Mouse (Mus musculus) lung, postnatal 25 days (tissue): ENCODE data around the gene Tas1r1.
A peak's percentile ranks its signal among the peaks of the same experiment; 100 is the strongest.
"Not testable (repeated sequence)": the region's sequence is repeated elsewhere in the genome, so short reads cannot be mapped to it uniquely, and the experiment has no call there.

Experiments
- DNase-seq: peaks from one replicate; pipeline ENCODE4 v3.0.0; 2022; ENCODE audit warnings: low spot score

Tas1r1 gene

DNA sequence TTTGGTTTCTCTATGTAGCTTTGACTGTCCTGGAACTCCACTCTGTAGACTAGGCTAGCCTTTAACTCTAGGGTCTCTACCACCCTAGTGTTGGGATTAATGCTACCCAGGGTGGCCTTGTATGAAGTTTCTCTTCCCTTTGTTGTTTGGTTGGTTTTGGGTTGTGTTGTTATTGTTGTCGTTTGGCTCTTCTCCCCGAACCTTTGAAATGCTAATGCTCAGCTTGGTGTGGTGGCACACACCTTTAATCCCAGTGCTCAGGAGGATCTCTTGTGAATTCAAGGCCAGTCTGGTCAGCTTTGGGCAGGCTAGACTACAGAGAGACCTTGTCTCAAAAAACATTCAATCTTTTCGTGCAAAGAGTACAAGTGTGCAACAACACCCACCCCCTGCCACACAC lies 4.8 kb upstream of the Tas1r1 start:
- no peak for DNase-seq

DNA sequence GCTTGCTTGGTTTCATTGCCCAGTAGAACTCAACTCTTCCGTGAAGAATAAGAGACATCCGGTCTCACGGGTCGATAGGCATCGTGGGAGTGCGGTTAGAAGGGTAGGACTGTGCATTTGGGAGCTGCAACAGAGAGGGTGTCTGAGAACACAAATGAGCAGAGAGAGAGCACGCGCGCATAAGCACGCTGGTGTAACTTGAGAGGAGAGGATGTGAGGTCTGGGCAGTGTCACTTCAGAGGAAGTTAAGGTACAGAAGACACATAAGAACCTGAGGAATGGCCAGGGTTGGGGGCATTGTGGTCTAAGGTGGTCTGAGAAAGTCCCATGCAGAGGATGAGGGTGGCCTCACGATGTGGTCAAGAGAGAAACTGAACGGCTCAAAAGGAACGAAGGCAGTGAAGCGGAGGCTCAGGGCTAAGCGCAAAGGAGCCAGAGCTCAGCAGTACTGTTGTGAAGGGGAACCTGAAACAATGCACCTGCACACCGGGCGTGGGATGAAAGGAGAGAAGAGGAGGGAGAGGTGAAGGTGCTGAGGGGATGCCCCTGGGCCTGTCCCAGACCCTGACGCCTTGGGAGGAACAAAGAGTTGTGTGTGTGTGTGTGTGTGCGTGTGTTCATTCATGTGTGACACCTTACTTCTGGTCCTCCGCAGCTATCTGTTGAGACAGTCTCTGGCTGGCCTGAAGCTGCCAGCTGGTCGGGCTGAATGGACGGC lies 3.7 kb upstream of the Tas1r1 start:
- DNase-seq = no peak

DNA sequence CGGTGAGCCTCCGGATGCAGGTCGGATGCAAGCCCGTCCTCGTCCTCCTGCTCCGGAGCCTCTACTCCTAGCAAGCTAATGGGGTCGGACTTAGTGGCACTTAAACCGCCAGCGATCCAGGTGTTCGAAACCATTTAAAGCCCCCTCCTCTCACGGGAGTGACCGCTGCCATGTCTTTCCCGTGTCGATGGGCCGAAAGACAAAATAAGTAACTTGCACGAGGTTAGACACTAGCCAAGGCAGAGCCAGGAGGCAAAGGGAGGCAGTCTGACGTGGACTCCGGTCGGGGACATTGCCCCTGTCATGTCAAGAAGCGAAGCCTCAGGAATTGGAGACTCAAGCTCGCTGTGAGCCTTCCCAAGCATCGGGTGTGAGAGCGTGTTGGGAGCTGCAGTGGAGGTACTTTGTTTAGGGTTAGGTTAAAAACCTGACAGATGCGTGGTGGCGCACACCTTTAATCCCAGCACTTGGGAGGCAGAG lies 1.5 kb upstream of the Tas1r1 start:
- no peak for DNase-seq

DNA sequence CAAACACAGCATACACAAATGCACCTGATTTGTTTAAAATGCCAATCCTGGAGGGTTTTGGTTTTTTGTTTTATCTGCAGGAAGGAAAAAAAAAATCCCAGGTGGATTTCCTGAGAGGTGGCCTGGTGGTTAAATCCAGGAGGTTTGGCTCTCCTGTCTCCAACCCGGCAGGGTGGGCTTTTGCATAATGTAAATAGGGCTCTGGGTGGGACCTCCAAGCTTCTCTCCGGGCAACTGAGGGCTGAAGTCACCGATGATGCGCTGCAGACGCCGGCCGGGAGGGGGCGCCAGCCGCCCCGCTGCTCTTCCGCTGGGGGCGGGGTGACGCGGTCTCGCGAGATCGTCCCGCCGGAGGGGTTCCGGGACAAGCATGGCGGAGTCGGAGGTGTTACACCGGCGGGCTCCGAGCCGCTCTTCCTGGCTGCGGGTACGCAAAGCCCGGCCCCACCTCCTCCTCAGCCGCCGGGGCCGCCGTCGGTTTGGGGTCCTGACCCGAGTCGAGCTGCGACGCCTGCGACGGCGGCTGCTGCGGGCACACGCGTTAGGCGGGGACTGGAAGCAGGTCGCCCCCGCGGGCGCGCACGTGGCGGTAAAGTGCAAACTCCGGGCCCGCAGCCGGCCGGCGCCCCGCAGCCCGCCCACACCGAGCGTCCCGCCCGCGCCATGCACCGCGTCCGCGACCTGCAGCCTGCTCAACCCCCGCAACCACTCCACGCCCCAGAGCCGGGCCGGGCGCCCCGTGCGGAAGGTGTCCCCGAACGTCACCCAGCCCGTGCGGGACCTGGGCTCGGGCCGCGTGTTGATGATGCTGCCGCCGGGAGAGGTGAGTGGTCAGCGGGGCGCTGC lies 840 bp upstream of the Tas1r1 start, which contains the start of gene Nol9:
Gene Nol9 (plus strand): TSS at position 337 of the 846 bp plus-strand sequence.
- DNase-seq = peak; percentile 92

DNA sequence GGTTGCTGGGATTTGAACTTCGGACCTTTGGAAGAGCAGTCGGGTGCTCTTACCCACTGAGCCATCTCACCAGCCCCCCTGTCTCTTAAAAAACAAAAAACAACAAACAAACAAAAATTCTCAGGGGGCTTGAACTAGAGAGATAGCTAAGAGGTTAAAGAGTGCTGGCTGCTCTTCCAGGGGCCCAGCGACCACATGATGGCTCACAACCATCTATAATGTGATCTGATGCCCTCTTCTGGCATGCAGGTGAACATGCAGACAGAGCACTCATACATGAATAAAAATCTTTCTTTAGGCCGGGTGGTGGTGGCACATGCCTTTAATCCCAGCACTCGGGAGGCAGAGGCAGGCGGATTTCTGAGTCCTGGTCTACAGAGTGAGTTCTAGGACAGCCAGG lies 1.9 kb downstream of the Tas1r1 start:
- not testable (repeated sequence) for DNase-seq

DNA sequence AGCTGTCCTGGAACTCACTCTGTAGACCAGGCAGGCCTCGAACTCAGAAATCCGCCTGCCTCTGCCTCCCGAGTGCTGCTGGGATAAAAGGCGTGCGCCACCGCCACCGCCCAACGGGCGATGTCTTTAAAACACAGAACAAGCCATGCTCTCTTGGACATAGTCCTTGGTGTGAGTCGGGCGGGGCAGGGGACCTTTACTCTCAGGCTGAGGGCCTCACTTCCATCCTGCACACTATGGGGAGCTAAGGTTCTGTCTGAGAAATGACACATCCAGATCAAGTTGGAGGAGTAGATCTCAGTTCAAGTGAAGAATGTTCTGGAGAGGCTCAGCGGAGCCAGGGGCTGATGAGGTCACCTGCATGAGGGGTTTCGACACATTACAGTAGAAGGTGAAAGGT lies 5.4 kb downstream of the Tas1r1 start:
- no peak for DNase-seq

DNA sequence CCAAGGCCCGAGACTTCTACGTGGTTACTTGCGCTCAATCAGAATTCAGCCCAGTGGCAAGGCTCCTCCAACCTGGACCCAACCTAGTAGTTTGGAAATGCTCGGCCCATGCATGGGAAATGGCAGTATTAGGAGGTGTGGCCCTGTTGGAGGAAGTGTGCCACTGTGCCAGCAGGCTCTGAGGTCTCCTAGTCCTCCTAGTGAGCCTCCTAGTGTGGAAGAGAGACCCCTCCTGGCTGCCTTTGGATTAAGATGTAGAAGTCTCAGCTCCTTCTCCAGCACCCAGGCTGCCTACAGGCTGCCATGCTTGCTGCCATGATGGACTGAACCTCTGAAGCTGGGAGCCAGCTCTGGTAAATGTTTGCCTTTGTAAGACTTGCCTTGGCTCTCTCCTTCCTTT lies 8.4 kb downstream of the Tas1r1 start:
- DNase-seq = peak; percentile 48

DNA sequence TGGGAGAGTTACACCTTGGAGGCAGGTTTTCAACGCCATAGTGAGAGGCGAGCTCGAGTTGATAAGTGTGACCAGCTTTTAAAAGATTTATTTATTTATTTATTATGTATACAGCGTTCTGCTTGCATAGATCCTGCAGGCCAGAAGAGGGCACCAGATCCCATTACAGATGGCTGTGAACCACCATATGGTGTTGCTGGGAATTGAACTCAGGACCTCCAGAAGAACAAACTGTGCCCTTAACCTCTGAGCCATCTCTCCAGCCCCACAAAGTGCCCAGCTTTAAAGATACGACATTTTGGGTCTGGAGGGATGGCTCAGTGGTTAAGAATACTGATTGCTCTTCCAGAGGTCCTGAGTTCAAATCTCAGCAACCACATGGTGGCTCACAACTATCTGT lies 9.3 kb downstream of the Tas1r1 start:
- no peak for DNase-seq

DNA sequence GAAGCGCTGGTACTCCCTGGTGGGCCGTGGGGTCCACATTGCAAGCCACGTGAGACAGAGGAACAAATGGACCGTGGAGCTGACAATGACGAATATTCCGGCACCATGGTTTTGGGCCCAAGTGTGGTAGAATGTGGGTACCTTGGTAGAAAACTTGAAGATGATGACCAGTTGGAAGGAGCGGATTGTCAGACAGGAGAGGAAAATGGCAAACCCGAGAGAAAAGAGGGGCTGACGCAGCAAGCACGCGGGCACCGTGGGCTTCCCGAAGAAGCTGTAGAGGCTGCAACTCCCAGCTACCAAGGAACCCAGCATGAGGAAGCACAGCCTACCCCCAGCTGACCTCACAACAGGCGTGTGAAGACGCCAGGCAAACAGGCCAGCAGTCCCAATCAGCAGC lies 9.9 kb downstream of the Tas1r1 start:
- DNase-seq = no peak

DNA sequence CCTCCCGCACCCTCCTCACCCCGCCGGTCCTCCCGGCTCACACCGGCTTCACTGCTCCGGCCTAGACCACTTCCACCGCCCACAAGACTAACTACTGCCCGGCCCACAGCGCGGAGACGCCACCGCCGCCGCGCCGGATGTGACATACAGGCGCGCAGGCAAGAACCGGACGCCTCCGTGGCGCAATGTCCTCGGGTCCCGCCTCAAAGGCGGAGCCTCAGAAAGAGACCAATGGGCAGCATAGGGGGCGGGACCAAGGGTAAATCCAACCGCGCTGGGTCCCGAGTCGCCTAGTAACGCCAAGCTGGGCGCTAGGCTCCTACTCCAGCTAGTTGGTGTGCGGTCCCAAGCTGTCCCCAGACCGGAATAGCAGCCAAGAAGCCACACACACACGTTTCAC lies 10.8 kb downstream of the Tas1r1 start, which contains the start of gene Zbtb48:
Gene Zbtb48 (minus strand): TSS at position 148 of the 400 bp plus-strand sequence.
- DNase-seq = peak; percentile 98

DNA sequence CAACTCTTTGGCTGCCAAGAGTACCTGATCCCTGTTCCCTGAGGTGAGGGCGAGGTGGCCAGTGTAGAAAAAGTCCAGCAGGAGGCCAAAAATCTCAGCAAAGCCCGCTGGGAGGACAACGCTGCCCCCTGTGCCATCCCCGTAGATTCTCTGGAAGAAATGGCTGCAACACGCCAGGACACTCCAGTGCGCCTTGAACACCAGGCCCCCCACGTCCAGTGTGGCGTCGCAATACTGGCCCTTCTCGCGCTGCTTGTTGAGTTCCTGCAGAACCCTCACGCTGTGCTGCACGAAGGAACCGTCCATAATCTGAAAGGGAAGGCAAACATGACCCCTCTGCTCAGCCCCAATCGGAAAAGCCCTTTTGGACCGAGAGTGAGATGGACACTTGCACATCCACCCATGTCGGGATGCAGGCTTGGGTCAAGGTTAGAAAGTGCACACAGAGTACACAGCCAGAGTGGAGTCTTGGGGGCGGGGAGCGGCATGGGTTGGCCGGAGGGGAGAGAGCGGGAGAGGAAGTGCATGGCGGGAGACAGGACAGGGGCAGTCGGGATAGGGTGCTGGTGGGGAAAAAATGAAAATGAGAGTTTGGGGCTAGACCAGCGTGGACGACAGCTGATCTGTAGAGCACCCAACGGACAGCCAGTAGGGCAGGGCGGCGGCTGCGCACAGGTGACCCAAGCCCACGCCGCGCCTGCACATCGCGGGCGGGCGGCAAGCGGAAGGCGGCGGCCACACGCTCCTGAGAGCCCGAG lies 11.4 kb downstream of the Tas1r1 start:
- DNase-seq = peak; percentile 30

DNA sequence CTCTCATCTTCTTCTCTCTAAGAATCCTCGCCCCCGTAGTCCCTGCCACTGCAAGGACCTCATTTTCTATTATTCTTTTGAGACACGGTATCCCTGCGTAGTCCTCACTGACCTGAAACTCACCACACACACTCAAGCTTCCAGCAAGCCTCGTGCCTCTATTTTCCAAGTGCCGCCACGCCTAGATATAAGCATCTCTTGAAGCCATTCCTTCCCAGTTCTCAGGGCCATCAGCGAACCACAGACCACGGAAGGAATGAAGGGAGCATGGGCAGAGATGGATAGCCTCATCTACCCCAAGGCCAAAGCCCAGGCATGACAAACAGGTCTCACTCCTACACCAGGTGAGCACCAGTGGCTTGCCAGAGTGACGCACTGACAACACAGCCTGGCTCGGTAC lies 13.8 kb downstream of the Tas1r1 start:
- DNase-seq = peak; percentile 31

DNA sequence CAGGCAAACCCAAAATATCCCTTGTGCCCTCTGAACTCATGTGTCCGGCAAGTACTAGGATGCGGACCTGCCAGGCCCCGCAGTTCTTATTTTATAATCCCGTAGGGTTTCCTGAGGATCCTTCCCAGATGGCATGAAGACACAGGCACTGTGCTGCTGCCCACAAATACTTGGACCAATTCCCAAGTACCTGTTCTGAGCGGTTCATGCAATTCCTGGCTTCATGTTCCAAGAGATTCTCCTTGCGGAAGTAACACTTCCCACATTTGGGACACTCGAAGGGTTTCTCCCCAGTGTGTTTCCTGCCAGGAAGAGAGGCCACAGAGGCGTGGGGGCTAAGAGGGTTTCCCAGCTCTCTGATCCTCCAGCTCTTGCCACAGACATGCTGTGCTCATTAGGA lies 15.9 kb downstream of the Tas1r1 start:
- DNase-seq = no peak

DNA sequence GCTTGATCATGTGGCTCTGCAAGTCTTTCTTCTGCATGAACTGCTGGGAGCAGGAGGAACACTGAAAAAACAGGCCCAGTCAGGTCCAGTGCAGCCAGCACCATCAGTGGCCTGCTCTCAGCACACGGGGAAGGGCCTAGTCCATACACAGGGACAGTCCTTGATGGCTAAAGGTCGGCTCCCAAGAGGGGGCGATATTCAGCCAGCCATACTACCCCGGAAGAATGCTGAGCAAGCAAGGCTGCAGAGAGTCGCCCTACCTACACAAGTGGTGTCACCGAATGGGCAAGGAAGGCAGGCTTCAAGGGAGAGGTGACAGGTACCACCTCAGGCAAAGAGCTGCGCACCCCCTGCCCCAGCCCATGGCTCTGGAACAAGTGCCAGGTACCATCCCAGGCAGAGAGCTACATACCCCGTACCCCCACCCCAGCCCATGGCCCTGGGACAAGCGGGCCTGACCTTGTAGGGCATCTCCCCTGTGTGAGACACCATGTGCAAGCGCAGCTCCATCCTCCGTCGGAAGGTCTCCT lies 16.7 kb downstream of the Tas1r1 start:
- no peak for DNase-seq

DNA sequence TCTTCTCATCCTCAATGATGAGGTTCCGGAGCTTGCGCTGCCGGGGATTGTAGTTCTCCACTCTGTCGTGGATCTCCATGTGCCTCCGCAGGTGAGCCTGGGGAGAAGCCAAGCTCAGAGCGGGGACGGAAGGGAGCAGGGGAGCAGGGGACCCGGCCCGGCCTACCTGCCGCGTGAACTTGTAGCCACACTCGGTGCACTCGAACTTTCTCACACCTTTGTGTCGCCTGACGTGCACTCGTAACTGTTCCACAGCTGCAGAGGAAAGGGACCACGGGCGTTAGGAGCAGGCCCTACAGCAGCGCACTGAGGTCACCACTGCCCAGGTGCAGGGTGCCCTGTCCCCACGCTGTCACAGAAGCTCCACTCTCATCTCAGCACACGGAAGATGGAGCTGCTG lies 18.3 kb downstream of the Tas1r1 start:
- no peak for DNase-seq

DNA sequence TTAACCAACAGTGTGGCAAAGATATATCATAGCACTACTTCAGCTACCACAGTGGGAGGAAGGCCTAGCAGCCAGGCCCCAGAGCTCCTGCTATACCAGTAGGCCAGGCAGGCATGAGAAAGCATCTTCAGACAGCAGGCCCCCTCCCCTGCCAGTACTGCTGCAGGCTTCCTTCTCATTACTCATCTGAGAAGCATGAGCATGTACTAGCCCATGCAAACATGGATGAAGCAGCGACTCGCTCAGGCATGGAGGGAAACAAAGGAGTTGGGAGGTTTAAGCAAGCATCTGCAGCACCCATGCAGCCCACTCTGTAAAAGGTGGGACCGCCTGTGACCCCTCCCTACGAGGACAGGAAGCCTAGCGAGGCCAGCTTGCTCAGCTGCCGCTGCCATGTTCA lies 19.3 kb downstream of the Tas1r1 start:
- no peak for DNase-seq

DNA sequence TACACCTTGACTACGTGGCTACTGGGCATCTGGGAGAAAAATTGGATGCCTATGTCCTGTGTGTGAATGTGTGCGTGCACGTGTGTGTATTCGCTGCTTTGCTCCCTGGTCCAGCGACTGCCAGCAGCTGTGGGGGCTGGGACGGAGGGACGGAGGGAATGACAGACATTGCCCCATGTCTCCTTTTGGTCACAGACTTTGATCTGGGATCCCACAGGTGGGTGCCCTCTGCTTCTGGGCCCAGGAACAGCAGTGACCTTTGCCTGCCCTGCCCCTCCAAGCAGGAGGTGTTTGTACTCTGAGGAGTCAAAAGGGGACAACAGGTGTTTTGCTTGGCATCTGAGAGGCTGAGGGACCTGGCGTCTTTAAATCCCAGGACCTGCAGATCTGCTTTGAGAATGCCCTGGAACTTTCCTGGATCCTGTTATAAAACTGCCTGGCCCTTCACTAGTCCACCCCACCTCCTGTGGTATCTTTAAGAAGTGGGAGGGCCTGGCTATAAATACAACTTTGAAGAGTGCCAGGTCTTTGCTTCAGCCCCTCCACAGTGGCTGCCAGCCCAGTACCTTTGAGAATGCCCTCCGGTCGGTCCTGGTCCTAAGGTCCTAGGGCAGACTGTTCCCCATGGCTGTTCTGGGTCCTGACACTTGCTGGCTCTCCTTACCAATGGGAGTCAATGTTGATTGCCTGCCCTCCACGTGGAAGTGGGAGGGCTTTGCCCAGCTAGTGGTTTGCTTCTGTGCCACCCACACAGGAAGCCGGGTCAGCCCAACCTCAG lies 25.1 kb downstream of the Tas1r1 start:
- DNase-seq = no peak

DNA sequence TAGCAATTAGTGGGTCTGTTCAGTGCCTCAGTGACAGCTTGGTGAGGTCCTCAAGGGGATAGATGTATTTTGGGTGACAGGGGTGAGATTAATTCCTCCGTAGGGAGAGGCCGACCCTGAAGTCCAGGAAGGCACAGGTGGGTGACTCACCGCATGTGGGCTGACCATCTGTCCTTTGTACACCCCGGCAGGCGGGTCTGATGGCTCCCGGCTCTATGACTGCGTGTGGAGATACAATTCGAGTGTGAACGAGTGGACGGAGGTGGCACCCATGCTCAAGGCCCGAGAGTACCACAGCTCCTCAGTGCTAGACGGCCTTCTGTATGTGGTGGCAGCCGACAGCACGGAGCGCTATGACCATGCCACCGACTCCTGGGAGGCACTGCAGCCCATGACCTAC lies 26.3 kb downstream of the Tas1r1 start:
- DNase-seq = no peak

DNA sequence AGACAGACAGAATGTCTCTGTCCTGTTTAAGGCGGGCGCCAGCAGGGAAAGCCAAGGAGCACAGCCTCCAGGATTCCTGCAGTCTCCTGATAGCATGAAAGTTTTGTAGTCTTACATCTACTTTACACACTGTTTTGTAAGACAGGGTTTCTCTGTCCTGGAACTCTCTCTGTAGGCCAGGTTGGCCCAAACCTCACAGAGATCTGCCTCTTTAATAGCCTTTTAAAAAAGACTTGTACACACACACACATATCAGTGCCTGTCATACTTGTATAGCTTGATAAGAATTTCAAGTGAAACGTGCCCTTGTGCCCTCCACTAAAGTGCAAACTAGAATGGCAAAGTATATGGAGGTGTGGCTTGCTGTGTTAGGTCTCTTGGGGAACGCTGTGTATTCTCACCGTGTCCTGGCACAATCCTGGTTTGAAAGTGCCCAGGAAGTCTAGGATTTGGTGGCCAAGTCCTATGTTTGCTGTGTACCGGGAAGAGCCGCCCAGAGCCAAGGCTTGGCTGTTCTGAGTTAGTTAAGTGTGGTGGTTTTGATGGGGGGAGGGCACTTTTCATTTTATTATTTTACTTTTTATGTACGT lies 27.1 kb downstream of the Tas1r1 start:
- peak; percentile 67 for DNase-seq

DNA sequence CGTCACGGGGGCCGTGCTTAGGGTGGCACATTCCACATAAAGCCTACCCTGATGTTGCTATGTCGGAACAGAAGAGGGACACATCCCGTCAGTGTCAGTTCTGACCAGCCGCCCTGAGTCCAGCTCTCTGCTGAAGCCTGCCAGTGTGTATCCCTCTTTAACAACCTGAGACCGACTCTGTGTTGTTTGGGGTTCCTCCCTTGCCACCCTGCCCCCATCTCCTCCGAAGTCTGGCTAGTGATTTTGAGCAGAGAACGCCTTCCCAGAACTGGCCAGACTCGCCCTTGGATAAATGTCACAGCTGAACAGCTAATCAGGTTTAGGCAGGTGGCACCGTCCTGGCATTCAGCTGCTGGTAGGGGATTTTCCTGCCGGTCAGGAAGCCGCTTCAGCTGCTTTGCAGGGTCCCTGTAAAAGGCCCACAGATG lies 27.6 kb downstream of the Tas1r1 start:
- no peak for DNase-seq
